Mouse (Mus musculus): ENCODE measurements around the gene Olfr12.

The Olfr12 gene

DNA sequence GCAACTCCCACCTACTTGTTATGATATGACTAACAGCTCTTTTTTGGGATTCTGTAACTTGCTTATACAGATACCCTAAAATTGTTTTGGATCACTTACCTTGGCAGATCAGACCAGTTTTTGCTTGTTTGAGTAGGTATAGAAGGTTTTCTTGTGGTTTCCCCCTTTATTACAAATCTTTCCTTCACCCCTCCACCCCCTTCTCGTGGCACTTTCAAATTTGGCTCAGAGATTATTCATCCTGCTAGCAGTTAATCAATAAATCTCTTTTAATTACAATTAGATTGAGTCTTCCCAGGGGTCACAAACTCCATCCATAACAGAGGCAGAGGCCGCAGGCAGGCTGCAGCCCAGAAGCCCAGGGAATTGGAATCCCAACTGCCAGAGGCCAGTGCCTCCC, at the start of gene Olfr12:
Gene Olfr12, plus strand, starts transcription at position 301 of the 400 bp plus-strand sequence.
- DNase-seq, result no peak

DNA sequence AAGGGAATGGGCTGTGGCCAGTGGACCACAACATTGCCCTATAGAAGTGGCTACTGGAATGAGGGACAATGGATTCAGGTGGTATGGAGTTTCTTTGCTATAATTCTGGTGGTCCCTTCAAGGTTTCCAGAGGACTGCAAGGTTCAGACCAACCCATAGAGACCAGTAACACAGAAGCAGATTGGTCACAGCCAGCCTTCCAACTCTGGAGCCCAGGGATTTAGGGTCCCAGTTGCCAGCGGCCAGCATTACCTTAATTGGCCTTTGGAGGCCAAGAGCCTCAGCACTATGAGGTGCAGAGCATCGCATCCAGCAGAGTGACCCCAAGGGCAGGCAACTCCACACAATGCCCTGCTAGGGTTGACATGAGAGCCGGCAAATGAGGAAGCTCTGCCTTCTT, 46.6 kb upstream of the Olfr12 start, which contains the start of gene Olfr1413:
Gene Olfr1413, plus strand, starts transcription at position 301 of the 400 bp plus-strand sequence.
- no peak for DNase-seq

DNA sequence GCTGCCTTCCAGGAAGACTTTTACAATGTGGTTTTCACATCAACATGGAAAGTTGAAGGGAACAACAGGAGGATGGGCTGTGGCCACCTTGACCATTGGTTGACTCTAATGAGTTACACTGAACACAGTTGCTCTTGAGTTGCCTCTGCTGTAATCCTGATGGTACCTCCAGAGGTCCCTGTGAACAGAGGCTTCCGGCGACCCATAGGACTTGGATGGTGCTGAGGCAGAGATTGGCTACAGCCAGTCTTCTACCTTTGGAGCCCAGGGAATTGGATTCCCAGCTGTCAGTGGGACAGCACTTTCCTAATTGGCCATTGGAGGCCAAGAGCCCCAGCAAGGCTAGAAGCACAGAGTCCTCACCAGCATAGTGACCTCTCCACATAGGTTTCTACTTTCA, 32.1 kb upstream of the Olfr12 start, which contains the start of gene Olfr1412:
Gene Olfr1412, plus strand, starts transcription at position 301 of the 400 bp plus-strand sequence.
- no peak for DNase-seq

DNA sequence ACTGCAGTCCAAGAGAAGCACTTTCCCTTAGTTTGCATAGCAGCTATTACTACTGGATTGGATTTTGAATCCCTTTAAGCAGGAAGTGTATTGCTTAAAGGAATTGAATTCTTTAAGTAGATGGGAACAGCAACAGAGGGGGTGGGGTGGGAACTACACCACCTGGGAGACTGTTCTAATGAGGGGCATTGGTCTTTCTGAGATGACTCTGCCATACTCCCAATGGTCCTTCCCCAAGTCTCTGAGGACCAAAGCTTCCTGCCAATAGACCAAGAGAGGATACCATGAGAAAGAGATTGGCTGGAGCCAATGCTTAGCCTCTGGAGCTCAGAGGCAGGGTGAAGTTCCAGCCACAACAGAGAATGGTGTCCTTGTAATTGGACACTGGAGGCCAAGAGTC, 23.5 kb upstream of the Olfr12 start, which contains the start of gene Olfr1411:
Gene Olfr1411, plus strand, starts transcription at position 301 of the 400 bp plus-strand sequence.
- DNase-seq, result no peak

DNA sequence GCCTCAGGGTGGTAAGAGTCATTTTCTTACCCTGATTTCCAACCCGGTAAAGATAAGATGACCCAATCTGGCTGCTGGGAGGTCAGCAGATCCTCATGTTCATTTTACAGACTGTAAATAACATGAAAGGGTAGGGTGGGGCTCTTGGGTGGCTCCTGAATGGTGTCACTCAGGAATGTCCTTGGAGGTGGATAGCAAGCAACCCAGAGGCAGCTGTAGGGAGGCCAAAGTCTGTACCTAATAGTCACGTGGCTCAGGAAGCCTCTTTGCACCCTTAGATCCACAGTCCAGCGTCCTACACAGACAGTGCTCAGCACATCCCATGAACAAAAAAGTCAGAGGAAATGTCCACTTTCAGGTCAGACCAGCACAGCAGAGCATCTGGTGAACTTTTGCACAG, 21.6 kb upstream of the Olfr12 start:
- DNase-seq, result no peak

DNA sequence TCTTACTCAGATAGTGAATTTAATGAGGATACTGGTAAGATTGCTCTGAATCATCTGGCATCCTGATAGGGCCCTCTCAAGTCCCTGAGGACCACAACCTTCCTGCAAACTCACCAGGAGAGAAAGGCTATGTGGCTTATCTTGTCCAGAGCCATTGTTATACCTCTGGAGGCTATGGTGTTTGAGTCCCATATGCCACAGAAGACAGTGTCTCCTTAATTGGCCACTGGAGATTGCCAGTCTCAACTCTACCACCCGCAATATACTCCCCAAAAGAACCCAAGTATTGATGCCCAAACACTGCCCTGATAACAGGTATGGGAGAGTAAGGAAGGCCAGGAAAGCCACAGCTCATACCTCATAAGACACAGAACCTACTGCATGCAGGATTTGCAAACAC, 12.1 kb upstream of the Olfr12 start, which contains the start of gene Olfr1410:
Gene Olfr1410, plus strand, starts transcription at position 301 of the 400 bp plus-strand sequence.
- DNase-seq, result no peak

DNA sequence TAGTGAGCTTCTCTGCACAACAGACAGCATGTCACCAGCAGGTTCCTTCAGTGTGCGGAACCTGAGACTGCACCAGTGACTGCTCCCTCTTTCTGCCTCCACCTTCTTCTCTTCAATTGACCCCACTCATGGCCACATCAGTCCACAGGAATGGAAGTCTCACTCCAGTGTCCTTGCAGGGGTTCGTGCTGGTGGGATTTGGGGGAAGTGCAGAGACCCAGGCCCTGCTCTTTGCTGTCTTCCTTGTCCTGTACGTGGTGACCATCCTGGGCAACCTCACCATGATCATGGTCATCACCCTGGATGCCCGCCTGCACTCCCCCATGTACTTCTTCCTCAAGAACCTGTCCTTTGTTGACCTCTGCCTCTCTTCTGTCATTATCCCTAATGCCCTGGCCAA, 9.9 kb upstream of the Olfr12 start:
- no peak for DNase-seq

DNA sequence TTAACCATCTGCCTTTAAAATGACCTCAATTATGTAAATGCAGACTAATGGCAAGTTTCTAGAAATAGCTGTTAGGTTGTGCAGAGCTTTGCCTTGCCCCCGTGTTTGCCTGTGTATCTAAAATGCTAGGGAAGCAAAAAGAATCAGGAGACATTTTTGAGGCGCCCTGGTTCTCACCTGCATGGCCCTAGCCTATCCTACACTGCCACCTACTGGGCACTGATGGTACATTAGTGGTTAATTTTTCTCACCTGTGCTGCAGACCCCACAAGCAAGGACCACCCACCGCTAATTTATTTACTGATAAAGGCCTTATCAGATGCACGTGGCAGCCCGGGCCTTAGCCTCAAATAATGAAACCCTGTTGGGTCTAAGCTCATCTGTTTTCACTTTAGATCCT, 6.6 kb upstream of the Olfr12 start:
- peak; percentile 48 for DNase-seq

DNA sequence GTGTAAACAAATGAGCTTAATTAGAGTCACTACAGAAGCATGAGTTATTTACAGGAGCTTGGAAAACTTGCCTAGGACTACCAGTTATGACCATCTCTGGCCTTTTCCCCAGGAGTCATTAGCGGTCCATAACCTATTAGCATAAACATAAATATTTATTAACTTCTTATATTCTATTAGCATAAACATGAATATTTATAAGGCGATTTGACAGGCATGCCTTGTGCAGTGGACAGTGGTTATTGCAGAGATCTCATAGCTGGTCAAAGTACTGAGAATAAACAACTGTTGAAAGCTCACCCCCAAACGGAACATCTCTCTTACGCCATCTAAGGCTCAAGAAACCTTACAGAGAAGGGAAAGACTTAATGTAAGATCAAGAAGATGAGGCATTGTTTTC, 4.4 kb upstream of the Olfr12 start:
- DNase-seq, result no peak

DNA sequence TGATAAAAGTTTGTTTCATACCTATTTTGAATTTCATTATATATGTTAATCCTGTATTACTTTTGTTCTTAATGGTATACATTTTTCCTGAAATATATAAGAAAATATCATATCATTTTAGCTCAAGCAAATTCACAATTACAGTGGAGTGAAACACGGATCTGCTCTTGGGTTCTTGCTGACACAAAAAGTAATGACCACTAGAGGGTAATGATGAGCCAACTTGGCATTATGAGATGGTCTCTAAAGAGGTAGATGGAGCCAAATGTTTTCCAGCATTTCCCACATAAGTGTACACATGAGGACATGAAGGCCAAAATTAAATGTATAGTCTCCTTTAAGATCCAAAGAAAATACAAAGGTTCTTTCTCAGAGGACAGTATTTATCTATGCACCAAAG, 3.1 kb upstream of the Olfr12 start:
- DNase-seq, result no peak

DNA sequence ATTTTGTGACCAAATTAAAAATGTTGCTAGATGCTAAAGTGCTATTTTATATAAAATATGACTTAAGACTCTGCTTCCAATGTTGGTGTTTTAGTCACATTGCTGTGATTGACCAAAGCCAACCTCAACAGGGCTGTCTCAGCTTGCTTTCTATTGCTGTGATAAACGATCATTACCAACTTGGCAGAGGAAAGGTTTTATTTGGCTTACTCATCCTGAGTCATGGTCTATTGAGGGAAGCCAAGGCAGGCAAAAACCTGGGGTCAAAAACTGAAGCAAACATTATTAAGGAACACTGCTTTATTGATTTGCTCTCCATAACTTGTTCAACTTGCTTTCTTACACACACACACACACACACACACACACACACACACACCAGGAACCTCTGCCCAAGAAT, 1.5 kb upstream of the Olfr12 start:
- DNase-seq, result no peak

DNA sequence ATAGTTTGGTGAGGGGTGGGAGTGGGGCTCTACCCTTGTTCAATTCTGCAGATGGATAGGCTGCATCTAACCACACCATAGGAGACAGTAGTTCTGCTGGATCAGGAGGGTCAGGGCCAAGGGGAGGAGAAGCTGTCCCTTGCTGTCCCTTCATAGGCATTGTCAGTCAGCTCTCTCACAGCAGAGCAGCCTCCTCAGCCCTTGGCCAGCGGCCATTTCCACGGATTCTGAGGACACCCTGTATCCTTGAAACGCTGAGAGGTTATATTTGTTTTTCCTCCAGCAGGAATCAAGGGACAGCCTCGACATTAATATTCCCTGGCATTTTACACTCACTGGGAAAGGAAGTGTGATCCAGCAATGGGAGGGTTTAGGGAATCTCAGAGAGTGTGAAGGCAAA, 772 bp downstream of the Olfr12 start:
- DNase-seq, result no peak

DNA sequence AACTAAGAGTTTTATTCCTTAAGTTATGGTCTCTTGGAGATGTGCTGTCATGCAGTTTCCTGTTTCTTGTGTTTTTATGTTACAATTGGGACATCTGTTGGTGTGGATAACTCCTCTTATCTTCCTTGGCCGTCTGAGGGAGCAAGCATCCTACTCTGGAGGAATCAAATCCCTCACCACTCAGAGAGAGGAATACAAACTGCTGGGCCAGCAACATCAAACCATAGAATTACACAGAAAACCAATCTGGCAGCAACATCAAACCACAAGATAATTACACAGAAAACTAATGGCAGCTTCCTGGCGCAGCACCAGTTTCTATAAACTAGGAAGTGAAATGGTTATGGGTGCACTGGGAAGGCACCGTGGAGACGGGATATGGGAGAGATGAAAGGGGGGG, 10.6 kb downstream of the Olfr12 start:
- DNase-seq, result no peak

DNA sequence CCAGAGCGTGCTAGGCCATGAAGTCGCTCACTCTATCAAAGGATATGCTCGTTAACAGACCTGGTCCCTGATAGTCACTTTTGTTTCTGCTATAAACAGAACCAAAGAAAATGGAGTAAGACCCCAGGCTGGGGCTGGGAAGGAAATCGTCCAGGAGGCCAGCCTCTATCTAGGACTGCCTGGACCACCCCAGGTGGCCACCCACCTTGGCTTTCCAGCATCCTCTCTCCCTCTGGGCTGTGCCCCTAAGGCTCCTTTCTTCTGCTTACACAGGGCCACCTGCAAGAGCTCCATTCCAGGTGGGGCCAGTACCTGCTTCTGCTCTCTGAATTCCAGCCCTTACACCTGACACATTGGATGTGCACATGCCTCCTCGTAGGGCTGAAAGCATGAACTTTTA, 14.6 kb downstream of the Olfr12 start:
- DNase-seq, result no peak

DNA sequence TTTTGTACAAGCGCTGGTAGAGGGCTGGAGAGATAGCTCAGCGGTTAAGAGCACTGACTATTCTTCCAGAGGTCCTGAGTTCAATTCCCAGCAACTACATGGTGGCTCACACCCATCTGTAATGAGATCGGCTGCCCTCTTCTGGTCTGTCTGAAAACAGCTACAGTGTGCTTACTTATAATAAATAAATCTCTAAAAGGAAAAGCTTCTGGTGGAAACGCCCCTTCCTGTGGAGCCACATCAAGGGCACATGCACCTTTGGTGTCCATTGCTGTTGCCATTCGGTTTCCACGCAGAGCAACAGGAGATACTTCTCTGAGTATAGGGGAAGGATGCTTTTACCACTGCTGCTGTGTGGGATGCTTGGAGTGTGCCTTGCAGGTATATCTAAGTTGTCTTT, 15.4 kb downstream of the Olfr12 start:
- no peak for DNase-seq

DNA sequence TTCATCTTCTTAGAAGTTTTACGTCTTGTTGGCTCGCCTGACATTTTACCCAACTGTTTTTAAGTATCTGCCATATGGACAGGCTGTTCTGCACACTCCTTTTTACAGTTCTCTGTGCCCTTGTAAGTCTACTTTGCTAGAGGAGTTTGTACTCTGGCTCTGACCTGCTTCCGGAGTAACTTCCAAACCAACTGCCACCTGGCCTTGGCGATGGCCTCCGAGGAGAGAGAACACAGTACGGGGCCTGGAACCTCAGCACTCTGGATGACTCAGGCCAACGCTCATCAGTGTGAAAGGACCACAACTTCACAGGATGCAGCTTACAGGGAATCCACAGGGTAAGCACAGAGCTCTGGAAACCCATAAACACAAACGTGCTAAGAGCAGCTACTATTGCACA, 16.1 kb downstream of the Olfr12 start:
- DNase-seq, result no peak

DNA sequence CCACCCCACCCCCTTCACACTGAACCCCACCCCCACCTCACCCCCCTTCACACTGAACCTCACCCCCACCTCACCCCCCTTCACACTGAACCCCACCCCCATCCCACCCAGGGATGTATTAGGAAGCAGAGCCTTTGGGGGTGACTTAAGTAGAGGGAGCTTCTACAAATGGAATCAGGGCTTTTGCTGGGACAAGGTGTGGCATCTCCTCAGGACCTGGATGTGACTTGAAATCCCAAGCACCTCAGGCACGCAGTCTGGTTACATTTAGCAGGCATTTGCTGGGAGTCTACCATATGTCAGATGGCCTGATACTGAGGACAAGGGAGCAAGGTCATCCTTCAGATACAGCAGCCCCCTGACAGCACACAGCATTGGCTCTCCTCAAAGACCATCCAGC, 17.0 kb downstream of the Olfr12 start:
- DNase-seq, result no peak

DNA sequence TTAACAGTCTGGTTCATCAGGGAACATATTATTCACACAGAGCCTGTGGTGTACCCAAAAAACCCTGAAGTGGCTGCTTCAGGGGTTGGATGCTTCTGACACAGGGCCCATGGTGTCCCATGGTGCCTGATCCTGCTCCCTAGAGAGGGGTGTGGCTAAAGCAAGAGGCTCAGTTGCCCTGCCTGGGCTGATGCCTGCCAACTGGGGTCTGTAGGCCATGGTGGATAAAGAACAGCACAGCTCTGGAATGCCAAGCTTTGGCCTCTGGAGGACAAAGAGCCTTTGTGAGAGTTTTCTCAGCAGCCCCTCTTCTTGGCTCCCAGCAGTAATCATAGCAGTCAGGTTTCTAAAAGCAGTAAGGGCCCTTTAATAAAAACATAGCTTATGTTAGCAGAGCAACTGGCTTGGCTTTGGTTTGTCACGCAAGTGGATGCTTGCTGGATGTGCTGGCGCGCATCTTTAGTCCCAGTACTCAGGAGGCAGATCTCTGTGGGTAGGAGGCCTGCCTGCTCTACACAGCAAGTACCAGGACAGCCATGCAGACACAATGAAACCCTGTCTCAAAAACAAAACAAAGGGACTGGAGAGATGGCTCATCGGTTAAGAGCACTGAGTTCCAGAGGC, 17.5 kb downstream of the Olfr12 start:
- DNase-seq, result no peak

DNA sequence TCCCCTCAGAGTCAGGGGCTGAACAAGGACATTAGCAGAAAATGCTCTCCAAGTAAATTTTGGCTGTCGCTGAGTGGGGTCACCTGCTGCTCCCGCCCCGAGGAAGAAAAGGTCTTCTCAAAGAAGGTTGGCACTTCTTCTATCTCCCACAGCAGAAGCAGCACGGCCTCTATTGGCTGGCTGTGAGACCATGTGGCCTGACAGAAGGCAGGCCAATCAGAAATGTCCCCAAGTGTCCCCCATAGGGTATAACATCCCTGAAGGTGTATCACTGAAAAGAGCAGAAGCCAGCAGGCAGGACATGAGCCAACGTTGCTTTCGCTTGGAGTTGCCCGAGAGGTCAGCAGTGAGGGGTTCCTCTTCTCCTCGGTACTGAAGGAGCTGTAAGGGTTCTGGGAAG, 18.4 kb downstream of the Olfr12 start:
- DNase-seq, result no peak

DNA sequence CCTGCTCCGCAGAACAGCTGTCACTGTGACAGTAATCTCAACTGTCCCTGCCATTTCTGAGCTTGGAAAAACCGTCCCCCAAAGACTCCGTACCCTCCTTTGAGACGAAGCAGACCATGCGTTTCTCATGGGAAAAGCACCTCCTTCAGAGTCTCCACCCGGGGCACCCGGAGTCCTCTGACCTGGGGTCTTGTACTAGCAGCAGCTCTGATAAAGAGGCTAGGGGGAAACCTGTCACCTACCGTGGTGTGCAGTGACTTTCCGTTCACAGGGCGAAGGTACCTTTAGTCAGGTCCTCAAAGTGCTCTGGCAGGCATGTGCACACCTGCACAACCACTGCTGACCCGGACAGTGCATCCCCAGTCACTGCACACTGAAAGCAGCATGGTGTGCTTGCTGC, 19.1 kb downstream of the Olfr12 start:
- DNase-seq, result no peak

DNA sequence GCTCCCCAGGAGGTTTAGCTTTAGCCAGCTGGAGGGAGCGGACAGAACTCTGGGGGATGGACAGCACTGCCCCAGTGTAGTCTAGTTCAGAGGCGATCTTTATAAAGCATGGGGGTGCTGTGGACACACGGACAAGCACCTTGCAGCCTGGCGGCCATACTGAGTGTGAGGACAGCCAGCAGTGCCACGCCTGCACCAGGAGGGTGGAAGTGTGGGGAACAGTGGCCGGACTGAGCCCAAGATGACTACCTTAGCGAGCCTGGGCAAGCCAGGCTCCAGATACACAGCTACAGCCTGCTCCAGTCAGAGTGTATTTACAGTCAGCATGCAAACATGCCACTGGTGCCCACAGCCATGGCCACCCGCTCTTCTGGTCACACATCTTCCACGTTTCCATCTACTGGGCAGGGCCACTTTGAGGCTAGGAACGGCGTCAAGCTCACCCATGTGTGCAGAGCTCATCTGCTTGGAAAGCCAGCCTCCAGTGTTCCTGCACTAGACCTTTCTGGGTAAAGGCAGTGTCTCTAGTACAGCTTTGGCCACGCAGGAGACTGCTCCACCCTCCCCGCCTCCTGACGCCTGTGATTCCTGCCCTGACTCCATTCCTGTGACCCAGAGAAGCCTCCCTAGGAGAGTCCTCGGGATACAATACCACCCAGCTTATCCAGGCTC, 20.0 kb downstream of the Olfr12 start:
- DNase-seq, result no peak

DNA sequence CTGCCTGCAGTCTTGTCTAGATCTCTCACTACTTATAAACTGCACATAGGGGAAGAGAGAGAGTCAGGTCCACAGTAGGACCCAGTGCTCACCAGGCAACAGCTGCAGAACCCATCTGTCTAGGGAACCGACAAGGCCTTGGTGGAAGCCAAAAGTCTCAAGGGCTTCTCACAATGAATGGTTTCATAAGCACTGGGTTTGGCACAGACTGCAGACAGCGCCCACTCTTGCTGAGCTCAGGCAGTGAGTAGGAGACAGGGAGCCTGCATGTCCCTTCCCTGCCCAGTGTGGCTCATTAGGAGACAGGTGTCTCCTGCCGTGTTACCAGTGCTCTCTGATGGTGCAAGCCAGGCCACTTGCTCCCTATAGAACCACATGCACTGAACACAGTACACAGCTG, 20.6 kb downstream of the Olfr12 start:
- DNase-seq, result no peak

DNA sequence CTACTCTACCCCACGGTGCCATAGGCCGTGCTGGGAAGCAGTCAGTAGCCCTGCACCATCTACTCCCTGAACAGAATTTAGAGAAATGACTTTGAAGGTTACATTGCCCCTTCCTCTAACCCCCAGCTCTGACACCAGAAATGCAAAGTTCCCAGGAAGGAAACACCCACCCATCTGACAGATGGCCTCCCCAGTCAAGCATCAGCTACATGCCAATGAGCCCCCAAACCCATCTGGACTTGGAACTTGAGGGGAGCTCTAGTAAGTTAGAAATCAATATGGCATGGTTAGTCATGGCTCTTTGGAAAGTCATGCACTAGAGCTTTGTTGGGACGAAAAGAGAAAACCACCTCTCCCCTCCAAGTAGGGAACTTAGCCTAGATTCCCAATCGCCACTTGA, 21.1 kb downstream of the Olfr12 start:
- DNase-seq, result no peak

DNA sequence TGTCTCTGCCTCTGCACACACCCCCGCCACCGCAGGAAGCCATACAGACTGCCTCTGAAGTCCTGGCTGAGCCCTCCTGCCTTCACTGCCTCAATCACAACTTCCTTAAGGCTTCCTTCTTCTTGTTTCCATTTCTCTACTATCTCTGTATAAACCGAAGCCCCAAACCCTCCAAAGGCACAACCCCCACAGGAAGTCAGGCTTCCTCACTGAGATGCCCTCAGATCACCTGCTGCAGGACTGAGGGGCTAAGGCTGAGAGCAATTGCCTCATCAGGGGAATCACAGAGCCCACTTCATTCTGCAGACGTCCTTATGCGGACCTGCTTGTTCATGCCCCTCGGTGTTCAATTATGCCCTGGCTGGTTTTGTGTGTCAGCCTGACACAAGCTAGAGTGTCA, 22.8 kb downstream of the Olfr12 start:
- no peak for DNase-seq
